Mouse (Mus musculus): ENCODE measurements around the gene Fscn3. TPM values are rescaled to one million over a fixed set of nuclear protein-coding genes. Genes with fewer than 3 reads are reported as not detected.

Gene Fscn3
- total and polyA plus RNA-seq, 3 experiments: not detected

GRCm38 (mm10) chr6:28447937-28448336, 20.3 kb downstream of the Fscn3 start:
- no peak overlapping the region for H3K27ac ChIP-seq (ENCODE audit: insufficient read depth, low read depth)
- dilution Hi-C loops (cut with MboI; ENCODE audit: extremely low pct_ligation_motif_present, extremely low pct_unique_long_range_greater_than_20kb, low sequenced_read_pairs) (no loop called here), in situ Hi-C loops (cut with MboI; ENCODE audit: low pct_ligation_motif_present, low pct_unique_long_range_greater_than_20kb, low sequenced_read_pairs) (no loop called here)
- no peak for DNase-seq (ENCODE audit: extremely low read depth)
- no peak overlapping the region for H3K4me2 ChIP-seq (ENCODE audit: insufficient read depth, low read depth, poor library complexity, severe bottlenecking)
- peaks cover 38% of the 10 kb centered on the region for H3K27me3 ChIP-seq (replicated peaks)
- H3K79me2 ChIP-seq (replicated peaks; ENCODE audit: control insufficient read depth, extremely low read depth, insufficient read depth, poor library complexity, severe bottlenecking): no peaks in the 10 kb centered on the region
- no peak for TF ChIP-seq MXI1 (IDR thresholded peaks at IDR 0.05; ENCODE audit: low read depth, low read length)
- TF ChIP-seq TCF12 (IDR thresholded peaks at IDR 0.05; ENCODE audit: low read depth, low read length): no peak
- no peak for TF ChIP-seq MAX (IDR thresholded peaks at IDR 0.05; ENCODE audit: low read length)
- TF ChIP-seq UBTF (IDR thresholded peaks at IDR 0.05; ENCODE audit: low read depth, low read length): no peak
- H3K36me3 ChIP-seq (replicated peaks in 1 of 2; ENCODE audit: control insufficient read depth in 1 of 2, insufficient read depth in 1 of 2, low read length in 1 of 2): no peaks in the 10 kb centered on the region
- H3K4me3 ChIP-seq (replicated peaks in 1 of 3; ENCODE audit: low read depth in 2 of 3, low read length in 2 of 3, poor library complexity in 1 of 3): no peak overlapping the region
- no peaks in the 10 kb centered on the region for H3K9me3 ChIP-seq (replicated peaks; ENCODE audit: low read length)
- no peak overlapping the region for H3K9ac ChIP-seq (ENCODE audit: insufficient read depth, low read depth)
- H3K4me1 ChIP-seq (ENCODE audit: control insufficient read depth in 1 of 2, insufficient read depth in 2 of 2): no peaks in the 10 kb centered on the region

GRCm38 (mm10) chr6:28449253-28449652, 21.7 kb downstream of the Fscn3 start, which contains the start of gene Pax4:
Gene Pax4 (minus strand): TSS chr6:28449353.
- H3K4me2 ChIP-seq (ENCODE audit: insufficient read depth, low read depth, poor library complexity, severe bottlenecking): no peak within 1 kb of the TSS
- no peaks in the 10 kb centered on the region for H3K9me3 ChIP-seq (replicated peaks; ENCODE audit: low read length)
- H3K4me3 ChIP-seq (replicated peaks in 1 of 3; ENCODE audit: low read depth in 2 of 3, low read length in 2 of 3, poor library complexity in 1 of 3): no peak within 1 kb of the TSS
- H3K27ac ChIP-seq (ENCODE audit: insufficient read depth, low read depth): no peak within 1 kb of the TSS
- H3K9ac ChIP-seq (ENCODE audit: insufficient read depth, low read depth): no peak within 1 kb of the TSS
- dilution Hi-C loops (cut with MboI; ENCODE audit: extremely low pct_ligation_motif_present, extremely low pct_unique_long_range_greater_than_20kb, low sequenced_read_pairs) (no loop called here), in situ Hi-C loops (cut with MboI; ENCODE audit: low pct_ligation_motif_present, low pct_unique_long_range_greater_than_20kb, low sequenced_read_pairs) (no loop called here)
- no peak for TF ChIP-seq UBTF (IDR thresholded peaks at IDR 0.05; ENCODE audit: low read depth, low read length)
- no peak for TF ChIP-seq EP300 (IDR thresholded peaks at IDR 0.05; ENCODE audit: low read length)
- no peak for TF ChIP-seq CTCF (conservative IDR thresholded peaks at IDR 0.05 in 1 of 2, IDR thresholded peaks at IDR 0.05 in 1 of 2; ENCODE audit: low read depth in 2 of 2, low read length in 2 of 2)
- TF ChIP-seq BHLHE40 (IDR thresholded peaks at IDR 0.05; ENCODE audit: low read depth, low read length): no peak
- TF ChIP-seq CHD1 (IDR thresholded peaks at IDR 0.05; ENCODE audit: low read depth, low read length): no peak
- no peak for TF ChIP-seq ZNF384 (IDR thresholded peaks at IDR 0.05; ENCODE audit: low read depth, low read length)
- no peak for TF ChIP-seq E2F4 (IDR thresholded peaks at IDR 0.05; ENCODE audit: insufficient replicate concordance, low read depth, low read length)
- no peak for TF ChIP-seq SMC3 (IDR thresholded peaks at IDR 0.05; ENCODE audit: low read depth, low read length)
- no peak for TF ChIP-seq RCOR1 (conservative IDR thresholded peaks at IDR 0.05; ENCODE audit: low read depth, low read length)
- no peak for TF ChIP-seq ZMIZ1 (IDR thresholded peaks at IDR 0.05; ENCODE audit: low read depth, low read length)
- no peak for TF ChIP-seq RAD21 (IDR thresholded peaks at IDR 0.05; ENCODE audit: low read depth, low read length)
- no peak for TF ChIP-seq HCFC1 (IDR thresholded peaks at IDR 0.05; ENCODE audit: low read depth, low read length)
- H3K4me1 ChIP-seq (ENCODE audit: control insufficient read depth in 1 of 2, insufficient read depth in 2 of 2): peaks cover 0 to 3% of the 10 kb centered on the region in 2 experiments; a peak in 3 of 4 replicates
- peaks cover 34% of the 10 kb centered on the region for H3K27me3 ChIP-seq (replicated peaks)
- no peak for DNase-seq (ENCODE audit: extremely low read depth)
- no peaks in the 10 kb centered on the region for H3K36me3 ChIP-seq (replicated peaks in 1 of 2; ENCODE audit: control insufficient read depth in 1 of 2, insufficient read depth in 1 of 2, low read length in 1 of 2)
- H3K79me2 ChIP-seq (replicated peaks; ENCODE audit: control insufficient read depth, extremely low read depth, insufficient read depth, poor library complexity, severe bottlenecking): no peaks in the 10 kb centered on the region

- no peak overlapping the region for H3K4me2 ChIP-seq (ENCODE audit: insufficient read depth, low read depth, poor library complexity, severe bottlenecking)
- in situ Hi-C loops (cut with MboI; ENCODE audit: low pct_ligation_motif_present, low pct_unique_long_range_greater_than_20kb, low sequenced_read_pairs): no loop called here
- H3K79me2 ChIP-seq (replicated peaks; ENCODE audit: control insufficient read depth, extremely low read depth, insufficient read depth, poor library complexity, severe bottlenecking): no peaks in the 10 kb centered on the region
- H3K27ac ChIP-seq (ENCODE audit: insufficient read depth, low read depth): no peak overlapping the region
- no peak overlapping the region for H3K4me3 ChIP-seq (replicated peaks in 1 of 3; ENCODE audit: low read depth in 2 of 3, low read length in 2 of 3, poor library complexity in 1 of 3)
- DNase-seq (ENCODE audit: extremely low read depth): no peak
- peaks cover 29% of the 10 kb centered on the region for H3K27me3 ChIP-seq (replicated peaks)
- TF ChIP-seq RCOR1 (conservative IDR thresholded peaks at IDR 0.05; ENCODE audit: low read depth, low read length) (no peak), USF2 (conservative IDR thresholded peaks at IDR 0.05; ENCODE audit: low read depth, low read length) (no peak)
- dilution Hi-C loops (cut with MboI; ENCODE audit: extremely low pct_ligation_motif_present, extremely low pct_unique_long_range_greater_than_20kb, low sequenced_read_pairs): no loop called here
- no peaks in the 10 kb centered on the region for H3K36me3 ChIP-seq (replicated peaks in 1 of 2; ENCODE audit: control insufficient read depth in 1 of 2, insufficient read depth in 1 of 2, low read length in 1 of 2)
- no peak overlapping the region for H3K9ac ChIP-seq (ENCODE audit: insufficient read depth, low read depth)
- no peaks in the 10 kb centered on the region for H3K9me3 ChIP-seq (replicated peaks; ENCODE audit: low read length)
- peaks cover 0 to 3% of the 10 kb centered on the region in 2 experiments; a peak in 3 of 4 replicates for H3K4me1 ChIP-seq (ENCODE audit: control insufficient read depth in 1 of 2, insufficient read depth in 2 of 2)
Observed at GRCm38 (mm10) chr6:28450481-28450880, 22.9 kb downstream of the Fscn3 start.

Measured in CH12.LX (cell line).